Mouse (Mus musculus): Measurements from ENCODE around the gene Prg3. TPM values are rescaled to one million over a fixed set of nuclear protein-coding genes. Genes with fewer than 3 reads are reported as not detected.
A peak's percentile ranks its signal among the peaks of the same experiment; 100 is the strongest.

The Prg3 gene
- total and polyA plus RNA-seq, 3 experiments: not detected

GRCm38 (mm10) chr2:85009212-85009611 is 21.2 kb downstream of the Prg3 start:
- Histone ChIP-seq H3K27me3 (ENCODE audit: control insufficient read depth, insufficient read depth, low read length) (no peaks in the 10 kb centered on the region), H3K9ac (ENCODE audit: low read depth, low read length) (no peak overlapping the region), H3K27ac (no peak overlapping the region), H3K4me3 (no peak overlapping the region), H3K4me1 (ENCODE audit: control insufficient read depth, insufficient read depth, low read length) (peaks cover 6% of the 10 kb centered on the region), H3K36me3 (ENCODE audit: control insufficient read depth, insufficient read depth, low read length) (no peaks in the 10 kb centered on the region), H3K79me2 (replicated peaks; ENCODE audit: control insufficient read depth, insufficient read depth, low read length) (no peaks in the 10 kb centered on the region)
- no peak for DNase-seq
- WGBS: 88% methylated on average over 2 of the region's 2 CpGs
- intact Hi-C loops (cut with DNase I): loop anchor here (2.0 kb wide), 1 partner anchor 178 kb away; no protein-coding TSS in a partner anchor
- TF ChIP-seq CTCF (IDR thresholded peaks at IDR 0.05) (no peak), POLR2A (IDR thresholded peaks at IDR 0.05; ENCODE audit: insufficient read depth, low read depth, low read length) (no peak), EP300 (IDR thresholded peaks at IDR 0.05; ENCODE audit: insufficient read depth, low read depth, low read length) (no peak)

GRCm38 (mm10) chr2:85011906-85012604 is 24.0 kb downstream of the Prg3 start:
- H3K79me2 ChIP-seq (replicated peaks; ENCODE audit: control insufficient read depth, insufficient read depth, low read length): no peaks in the 10 kb centered on the region
- H3K4me3 ChIP-seq: no peak overlapping the region
- no peak overlapping the region for H3K9ac ChIP-seq (ENCODE audit: low read depth, low read length)
- 35% methylated on average over 9 of the region's 9 CpGs for WGBS
- H3K4me1 ChIP-seq (ENCODE audit: control insufficient read depth, insufficient read depth, low read length): peaks cover 6% of the 10 kb centered on the region
- H3K27me3 ChIP-seq (ENCODE audit: control insufficient read depth, insufficient read depth, low read length): no peaks in the 10 kb centered on the region
- H3K27ac ChIP-seq: no peak overlapping the region; the same call in none of the 2 replicates
- intact Hi-C loops (cut with DNase I): no loop called here
- H3K36me3 ChIP-seq (ENCODE audit: control insufficient read depth, insufficient read depth, low read length): no peaks in the 10 kb centered on the region
- TF ChIP-seq POLR2A (IDR thresholded peaks at IDR 0.05; ENCODE audit: insufficient read depth, low read depth, low read length) (no peak), EP300 (IDR thresholded peaks at IDR 0.05; ENCODE audit: insufficient read depth, low read depth, low read length) (0 out of 2 replicates have a peak, but pooled peaks have one; percentile 6)
- DNase-seq: peak in 1 of 2 experiments; percentile 33

- no peak for DNase-seq
- no peaks in the 10 kb centered on the region for H3K36me3 ChIP-seq (ENCODE audit: control insufficient read depth, insufficient read depth, low read length)
- TF ChIP-seq POLR2A (IDR thresholded peaks at IDR 0.05; ENCODE audit: insufficient read depth, low read depth, low read length) (no peak), CTCF (IDR thresholded peaks at IDR 0.05) (no peak), EP300 (IDR thresholded peaks at IDR 0.05; ENCODE audit: insufficient read depth, low read depth, low read length) (no peak)
- 64% methylated on average over 14 of the region's 14 CpGs for WGBS
- H3K79me2 ChIP-seq (replicated peaks; ENCODE audit: control insufficient read depth, insufficient read depth, low read length): no peaks in the 10 kb centered on the region
- H3K27me3 ChIP-seq (ENCODE audit: control insufficient read depth, insufficient read depth, low read length): no peaks in the 10 kb centered on the region
- H3K27ac ChIP-seq: no peak overlapping the region; the same call in 1 of the 2 replicates
- peaks cover 6% of the 10 kb centered on the region for H3K4me1 ChIP-seq (ENCODE audit: control insufficient read depth, insufficient read depth, low read length)
- no peak overlapping the region for H3K4me3 ChIP-seq
- no peak overlapping the region for H3K9ac ChIP-seq (ENCODE audit: low read depth, low read length)
- intact Hi-C loops (cut with DNase I): no loop called here
Measured at GRCm38 (mm10) chr2:85012679-85013078, 24.7 kb downstream of the Prg3 start.

GRCm38 (mm10) chr2:85013826-85014587 is 26.0 kb downstream of the Prg3 start:
- H3K4me3 ChIP-seq: no peak overlapping the region
- intact Hi-C loops (cut with DNase I): no loop called here

GRCm38 (mm10) chr2:85014588-85014982 is 26.6 kb downstream of the Prg3 start:
- H3K4me3 ChIP-seq: no peak overlapping the region
- WGBS: 67% methylated on average over 3 of the region's 3 CpGs
- TF ChIP-seq EP300 (IDR thresholded peaks at IDR 0.05; ENCODE audit: insufficient read depth, low read depth, low read length) (no peak), POLR2A (IDR thresholded peaks at IDR 0.05; ENCODE audit: insufficient read depth, low read depth, low read length) (no peak), CTCF (IDR thresholded peaks at IDR 0.05) (no peak)
- no peak for DNase-seq
- H3K4me1 ChIP-seq (ENCODE audit: control insufficient read depth, insufficient read depth, low read length): peaks cover 6% of the 10 kb centered on the region
- no peaks in the 10 kb centered on the region for H3K27me3 ChIP-seq (ENCODE audit: control insufficient read depth, insufficient read depth, low read length)
- no peak overlapping the region for H3K27ac ChIP-seq
- no peaks in the 10 kb centered on the region for H3K36me3 ChIP-seq (ENCODE audit: control insufficient read depth, insufficient read depth, low read length)
- intact Hi-C loops (cut with DNase I): no loop called here
- H3K79me2 ChIP-seq (replicated peaks; ENCODE audit: control insufficient read depth, insufficient read depth, low read length): no peaks in the 10 kb centered on the region
- no peak overlapping the region for H3K9ac ChIP-seq (ENCODE audit: low read depth, low read length)

More at GRCm38 (mm10) chr2:85013826-85014587, 26.0 kb downstream of the Prg3 start:
- Histone ChIP-seq H3K27ac (no peak overlapping the region), H3K4me1 (ENCODE audit: control insufficient read depth, insufficient read depth, low read length) (peaks cover 6% of the 10 kb centered on the region), H3K9ac (ENCODE audit: low read depth, low read length) (no peak overlapping the region), H3K36me3 (ENCODE audit: control insufficient read depth, insufficient read depth, low read length) (no peaks in the 10 kb centered on the region), H3K27me3 (ENCODE audit: control insufficient read depth, insufficient read depth, low read length) (no peaks in the 10 kb centered on the region), H3K79me2 (replicated peaks; ENCODE audit: control insufficient read depth, insufficient read depth, low read length) (no peaks in the 10 kb centered on the region)
- TF ChIP-seq CTCF (IDR thresholded peaks at IDR 0.05) (no peak), EP300 (IDR thresholded peaks at IDR 0.05; ENCODE audit: insufficient read depth, low read depth, low read length) (no peak), POLR2A (IDR thresholded peaks at IDR 0.05; ENCODE audit: insufficient read depth, low read depth, low read length) (no peak)
- DNase-seq: no peak
- WGBS: 88% methylated on average over 5 of the region's 5 CpGs

GRCm38 (mm10) chr2:85022043-85022442 is 34.0 kb downstream of the Prg3 start:
- Histone ChIP-seq H3K36me3 (ENCODE audit: control insufficient read depth, insufficient read depth, low read length) (no peaks in the 10 kb centered on the region), H3K79me2 (replicated peaks; ENCODE audit: control insufficient read depth, insufficient read depth, low read length) (no peaks in the 10 kb centered on the region), H3K27ac (no peak overlapping the region), H3K9ac (ENCODE audit: low read depth, low read length) (no peak overlapping the region), H3K4me1 (ENCODE audit: control insufficient read depth, insufficient read depth, low read length) (no peaks in the 10 kb centered on the region), H3K27me3 (ENCODE audit: control insufficient read depth, insufficient read depth, low read length) (no peaks in the 10 kb centered on the region), H3K4me3 (no peak overlapping the region)
- intact Hi-C loops (cut with DNase I): loop anchor here (1.0 to 5.0 kb wide), 2 partner anchors 224 to 540 kb away; no protein-coding TSS in a partner anchor
- TF ChIP-seq CTCF (IDR thresholded peaks at IDR 0.05) (peak; percentile 72), EP300 (IDR thresholded peaks at IDR 0.05; ENCODE audit: insufficient read depth, low read depth, low read length) (no peak), POLR2A (IDR thresholded peaks at IDR 0.05; ENCODE audit: insufficient read depth, low read depth, low read length) (no peak)
- no peak for DNase-seq
- 23% methylated on average over 4 of the region's 4 CpGs for WGBS

Measured in heart, adult 2 months (tissue).